Mouse (Mus musculus): ENCODE data around the gene Amh.

The Amh gene

DNA sequence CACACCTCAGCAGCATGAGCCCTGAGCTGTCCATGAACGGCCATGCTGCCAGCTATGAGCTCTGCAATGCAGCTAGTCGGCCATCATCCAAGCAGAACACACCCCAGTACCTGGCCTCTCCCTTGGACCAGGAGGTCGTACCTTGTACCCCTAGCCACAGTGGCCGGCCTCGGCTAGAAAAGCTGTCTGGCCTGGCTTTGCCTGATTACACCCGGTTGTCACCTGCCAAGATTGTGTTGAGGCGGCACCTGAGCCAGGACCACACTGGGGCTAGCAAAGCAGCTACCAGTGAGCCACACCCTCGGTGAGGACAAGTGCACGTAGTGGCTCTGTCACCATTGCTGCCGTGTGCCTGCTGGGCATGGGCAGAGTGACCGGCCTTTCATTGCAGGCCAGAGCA lies 19.1 kb upstream of the Amh start:
- no peak for DNase-seq (ENCODE audit: extremely low read depth, low read depth, low spot score)

DNA sequence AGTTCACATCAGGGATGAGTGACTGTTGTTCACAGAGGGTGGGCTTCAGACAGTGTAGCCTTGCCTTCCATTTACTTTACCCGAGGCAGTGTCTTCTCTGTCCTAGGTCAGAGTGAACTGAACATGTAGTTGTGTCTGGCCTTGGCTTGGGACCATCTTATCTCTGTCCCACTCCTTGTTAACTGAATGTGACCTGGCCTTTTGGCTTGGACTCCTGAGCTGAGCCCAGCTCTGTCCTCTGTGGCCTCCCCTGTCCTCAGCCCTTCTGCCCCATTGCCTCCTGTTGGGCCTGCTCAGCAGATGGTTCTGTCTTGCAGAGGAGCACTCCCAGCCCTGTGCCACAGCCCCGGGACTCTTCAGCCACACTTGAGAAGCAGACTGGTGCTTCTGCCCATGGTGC lies 17.5 kb upstream of the Amh start:
- DNase-seq (ENCODE audit: extremely low read depth, low read depth, low spot score) = no peak

DNA sequence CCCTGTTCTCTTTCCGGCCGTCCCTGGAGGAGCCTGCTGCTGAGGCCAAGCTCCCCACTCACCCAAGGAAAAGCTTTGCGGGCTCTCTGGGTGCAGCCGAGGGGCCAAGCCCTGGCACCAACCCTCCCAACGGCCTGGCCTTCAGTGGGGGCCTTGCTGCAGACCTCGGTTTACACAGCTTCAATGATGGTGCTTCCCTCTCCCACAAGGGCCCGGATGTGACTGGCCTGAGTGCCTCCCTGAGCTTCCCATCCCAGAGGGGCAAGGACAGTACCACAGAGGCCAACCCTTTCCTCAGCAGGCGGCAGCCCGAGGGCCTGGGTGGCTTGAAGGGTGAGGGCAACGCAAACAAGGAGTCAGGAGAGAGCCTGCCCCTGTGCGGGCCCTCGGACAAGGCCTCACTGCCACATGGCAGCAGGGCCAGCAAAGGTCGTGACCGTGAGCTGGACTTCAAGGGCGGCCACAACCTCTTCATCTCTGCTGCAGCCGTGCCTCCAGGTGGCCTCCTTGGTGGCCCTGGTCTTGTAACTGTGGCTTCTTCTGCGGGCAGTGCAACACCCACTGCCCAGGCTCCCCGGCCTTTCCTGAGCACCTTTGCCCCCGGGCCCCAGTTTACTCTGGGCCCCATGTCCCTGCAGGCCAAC lies 14.2 kb upstream of the Amh start:
- no peak for DNase-seq (ENCODE audit: extremely low read depth, low read depth, low spot score)

DNA sequence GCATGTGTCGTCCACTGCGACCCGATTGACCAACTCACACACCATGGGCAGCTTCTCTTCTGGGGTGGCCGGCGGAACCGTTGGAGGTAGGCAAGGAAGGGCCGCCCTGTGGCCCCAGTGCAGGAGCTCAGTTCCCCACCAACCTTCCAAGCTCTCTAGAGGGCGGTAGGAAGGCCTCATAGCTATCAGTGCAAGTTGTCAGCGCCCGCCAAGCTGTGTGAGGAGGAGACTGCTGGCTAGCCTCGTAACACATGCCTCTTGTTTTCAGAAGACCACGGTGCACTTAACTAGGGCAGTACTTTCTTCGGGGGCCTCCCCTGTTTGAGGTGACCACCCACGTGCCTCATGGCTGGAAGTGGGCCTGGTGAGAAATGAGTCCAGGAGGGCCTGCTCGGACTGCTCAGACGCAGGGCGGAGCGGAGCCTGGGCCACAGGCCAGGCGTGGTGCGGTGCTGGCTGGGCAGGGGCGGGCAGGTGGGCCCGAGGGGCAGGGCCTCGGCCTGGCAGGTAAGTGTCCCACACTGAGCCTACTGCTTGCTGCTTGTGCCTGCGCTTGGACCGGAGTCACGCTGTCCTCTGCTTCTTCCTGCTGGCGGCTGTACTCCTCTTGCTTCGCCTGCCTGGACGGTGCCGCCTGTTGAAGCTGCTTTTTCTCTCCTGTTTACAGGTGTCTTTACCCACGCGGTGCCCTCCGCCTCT lies 13.4 kb upstream of the Amh start:
- DNase-seq (ENCODE audit: extremely low read depth, low read depth, low spot score) = no peak

DNA sequence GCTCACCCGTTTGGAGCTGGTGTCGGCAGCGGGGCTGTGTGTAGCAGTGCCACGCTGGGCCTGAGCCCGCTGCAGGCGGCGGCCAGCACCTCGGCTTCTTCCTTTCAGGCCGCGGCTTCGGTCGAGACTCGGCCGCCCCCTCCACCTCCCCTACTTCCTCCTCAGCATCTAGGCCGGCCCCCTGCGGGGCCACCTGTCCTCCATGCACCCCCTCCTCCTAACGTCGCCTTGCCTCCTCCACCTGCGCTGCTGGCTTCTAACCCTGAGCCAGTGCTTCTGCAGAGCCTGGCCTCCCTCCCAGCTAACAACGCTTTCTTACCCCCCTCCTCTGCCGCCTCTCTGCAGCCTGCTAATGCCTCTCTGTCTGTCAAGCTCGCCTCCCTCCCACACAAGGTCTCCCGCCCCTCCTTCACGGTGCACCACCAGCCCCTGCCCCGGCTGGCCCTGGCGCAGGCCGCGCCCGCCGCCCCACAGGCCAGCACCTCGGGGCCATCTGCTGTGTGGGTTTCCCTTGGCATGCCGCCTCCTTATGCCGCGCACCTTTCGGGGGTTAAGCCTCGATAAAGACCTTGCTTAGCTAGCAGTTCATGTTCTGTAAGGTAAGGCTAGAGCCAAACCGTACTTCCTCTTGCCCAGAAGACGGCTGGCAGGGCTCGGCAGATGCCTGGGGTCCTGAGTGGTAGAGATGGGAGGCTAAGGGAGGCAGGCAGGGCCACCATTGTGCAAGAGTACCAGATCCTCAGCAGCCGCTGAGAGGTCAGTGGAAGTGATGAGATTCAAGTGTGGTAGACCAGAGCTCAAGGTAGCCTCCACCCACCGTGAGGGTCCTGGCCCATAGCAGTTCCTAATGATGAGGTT lies 12.6 kb upstream of the Amh start:
- peak; percentile 62 for DNase-seq (ENCODE audit: extremely low read depth, low read depth, low spot score)

DNA sequence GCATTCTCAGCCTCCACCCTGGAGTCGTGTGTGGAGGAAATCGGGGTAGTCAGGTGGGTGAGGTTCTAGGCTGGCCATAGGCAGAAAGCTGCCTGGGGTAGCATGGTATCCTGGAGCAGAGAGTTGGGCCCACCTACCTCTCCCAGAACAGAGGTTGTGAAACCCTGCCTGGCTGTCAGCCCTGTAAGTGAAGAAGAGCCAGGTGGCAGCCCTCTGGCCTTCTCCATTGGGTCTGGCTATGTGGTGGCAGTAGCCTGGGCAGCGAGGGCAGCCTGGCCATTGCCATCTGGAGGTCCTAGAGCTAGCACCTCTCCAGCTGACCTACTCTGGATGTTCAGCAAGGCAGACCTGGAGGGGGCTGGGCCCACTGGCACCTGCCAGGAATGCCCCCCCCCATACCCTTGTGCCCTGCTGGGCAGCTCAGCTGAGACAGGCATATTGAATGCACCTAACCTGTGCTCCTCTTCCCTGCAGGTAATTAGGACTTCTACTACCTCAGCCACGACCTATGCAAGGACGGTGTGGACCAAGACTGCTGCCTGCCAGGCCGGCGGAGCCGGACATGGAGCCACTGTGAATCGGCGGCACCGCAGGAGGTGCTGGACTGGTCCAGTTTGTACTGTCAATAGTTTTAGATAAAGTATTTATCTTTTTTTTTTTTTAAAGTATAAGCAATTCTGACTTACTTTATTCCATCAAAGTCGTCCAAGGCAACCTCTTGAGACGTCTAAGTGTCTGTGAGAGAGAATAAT lies 11.8 kb upstream of the Amh start:
- DNase-seq (ENCODE audit: extremely low read depth, low read depth, low spot score) = no peak

DNA sequence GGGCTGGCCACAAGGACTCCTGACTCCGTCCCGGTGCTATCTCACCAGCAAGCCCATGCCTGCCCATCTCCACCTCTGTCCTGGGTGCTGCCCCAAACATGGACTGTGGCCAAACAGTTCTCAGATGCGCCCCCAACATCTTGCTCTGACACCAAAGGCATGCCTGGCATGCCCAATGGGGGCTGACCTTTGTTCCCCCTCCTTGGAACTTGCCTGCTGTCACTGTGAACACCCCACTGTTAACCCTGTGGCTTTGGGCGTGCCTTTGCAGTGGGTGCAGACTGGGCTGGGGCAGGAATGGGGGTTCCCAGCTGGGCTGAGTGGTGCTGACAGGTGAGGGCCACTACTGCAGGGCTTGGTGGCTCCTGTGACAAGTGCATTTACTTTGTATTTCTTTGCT lies 11.2 kb upstream of the Amh start:
- DNase-seq (ENCODE audit: extremely low read depth, low read depth, low spot score) = no peak

DNA sequence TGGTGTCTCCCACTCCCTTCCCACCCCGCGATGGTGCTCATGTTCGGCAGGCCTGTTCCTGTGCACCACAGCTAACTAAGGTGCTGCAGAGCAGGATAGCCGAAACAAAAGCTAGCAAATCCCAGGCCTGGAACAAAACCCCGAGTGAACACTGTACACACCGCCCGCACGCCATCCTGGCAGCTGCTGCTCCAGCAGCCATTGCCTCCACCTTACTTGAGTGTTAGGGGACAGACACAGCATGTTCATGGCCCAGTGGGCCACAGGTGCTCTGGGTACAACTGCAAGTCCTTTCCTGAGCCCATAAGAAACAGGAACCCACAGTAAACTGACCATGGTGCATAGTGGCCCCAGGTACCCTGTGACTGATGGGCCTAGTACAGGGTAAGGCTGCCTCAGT lies 10.3 kb upstream of the Amh start:
- no peak for DNase-seq (ENCODE audit: extremely low read depth, low read depth, low spot score)

DNA sequence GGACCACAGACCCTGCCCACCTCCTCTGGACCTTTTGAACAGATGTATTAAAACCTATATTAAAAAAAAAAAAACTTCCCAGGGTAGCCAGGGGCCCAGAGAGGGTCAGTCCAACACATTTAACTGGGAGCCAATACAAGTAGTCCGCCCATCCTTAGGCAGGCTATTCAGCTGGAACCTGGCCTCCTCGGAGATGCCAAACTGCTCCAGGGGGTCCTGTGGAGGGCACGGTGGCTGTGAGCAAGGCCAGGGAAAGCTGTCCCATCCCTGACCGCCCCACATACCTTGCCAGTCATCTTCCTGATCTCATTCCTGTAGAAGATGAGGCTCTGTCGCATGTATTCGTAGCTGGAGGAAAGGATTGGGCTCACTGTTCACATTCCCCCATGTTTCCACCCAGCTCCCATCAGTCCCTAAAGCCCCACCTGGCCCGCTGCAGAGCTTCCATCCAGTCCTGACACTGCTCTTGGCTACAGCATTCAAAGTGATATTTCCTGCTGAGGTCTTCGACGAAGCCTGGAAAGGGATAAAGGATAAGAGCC lies 8.7 kb upstream of the Amh start:
- DNase-seq (ENCODE audit: extremely low read depth, low read depth, low spot score) = no peak

DNA sequence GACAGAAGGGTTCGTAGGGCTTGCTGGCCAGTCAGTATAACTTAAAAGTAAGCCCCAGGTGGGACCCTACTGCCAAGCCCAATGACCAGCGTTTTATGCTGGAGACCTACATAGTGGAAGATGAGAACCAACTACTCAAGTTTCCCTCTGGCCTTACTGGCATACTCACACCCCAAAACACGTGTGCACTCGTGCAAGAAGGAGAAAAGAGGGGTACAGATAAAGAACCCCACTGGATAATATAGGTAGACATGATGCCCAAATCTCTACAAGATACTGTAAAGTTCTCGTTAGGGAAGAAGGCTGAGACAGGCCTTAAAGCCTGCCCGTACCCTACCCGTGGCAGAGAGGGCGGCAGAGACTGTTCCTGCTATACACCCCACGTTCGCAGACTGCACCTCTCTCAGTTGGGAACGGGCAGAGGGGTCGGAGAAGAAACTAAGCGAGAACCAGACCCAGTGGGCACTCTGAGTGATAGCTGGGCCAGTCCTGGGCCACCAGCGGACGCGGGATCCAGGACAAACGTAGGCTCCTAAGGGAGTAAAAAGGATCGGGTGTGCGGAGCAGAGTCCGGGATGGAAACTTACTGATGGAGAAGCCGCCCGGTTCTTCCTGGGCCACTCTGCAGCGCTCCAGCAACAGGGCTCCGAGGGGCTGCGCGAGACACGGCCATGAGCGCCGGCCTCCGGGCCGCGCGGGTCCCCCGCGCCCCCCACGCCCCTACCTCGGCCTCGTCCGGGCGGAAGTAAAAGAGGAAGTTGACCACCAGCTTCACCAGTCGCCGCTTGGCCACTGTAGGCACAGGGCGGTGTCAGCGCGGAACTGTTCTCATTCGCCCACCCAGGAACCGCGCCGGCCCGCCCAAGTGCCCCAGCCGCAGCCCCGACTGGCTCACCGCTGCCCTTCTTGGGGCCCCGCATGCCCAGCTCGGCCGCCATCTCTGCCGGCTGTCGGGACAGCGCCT lies 7.6 kb upstream of the Amh start:
- DNase-seq (ENCODE audit: extremely low read depth, low read depth, low spot score) = no peak

DNA sequence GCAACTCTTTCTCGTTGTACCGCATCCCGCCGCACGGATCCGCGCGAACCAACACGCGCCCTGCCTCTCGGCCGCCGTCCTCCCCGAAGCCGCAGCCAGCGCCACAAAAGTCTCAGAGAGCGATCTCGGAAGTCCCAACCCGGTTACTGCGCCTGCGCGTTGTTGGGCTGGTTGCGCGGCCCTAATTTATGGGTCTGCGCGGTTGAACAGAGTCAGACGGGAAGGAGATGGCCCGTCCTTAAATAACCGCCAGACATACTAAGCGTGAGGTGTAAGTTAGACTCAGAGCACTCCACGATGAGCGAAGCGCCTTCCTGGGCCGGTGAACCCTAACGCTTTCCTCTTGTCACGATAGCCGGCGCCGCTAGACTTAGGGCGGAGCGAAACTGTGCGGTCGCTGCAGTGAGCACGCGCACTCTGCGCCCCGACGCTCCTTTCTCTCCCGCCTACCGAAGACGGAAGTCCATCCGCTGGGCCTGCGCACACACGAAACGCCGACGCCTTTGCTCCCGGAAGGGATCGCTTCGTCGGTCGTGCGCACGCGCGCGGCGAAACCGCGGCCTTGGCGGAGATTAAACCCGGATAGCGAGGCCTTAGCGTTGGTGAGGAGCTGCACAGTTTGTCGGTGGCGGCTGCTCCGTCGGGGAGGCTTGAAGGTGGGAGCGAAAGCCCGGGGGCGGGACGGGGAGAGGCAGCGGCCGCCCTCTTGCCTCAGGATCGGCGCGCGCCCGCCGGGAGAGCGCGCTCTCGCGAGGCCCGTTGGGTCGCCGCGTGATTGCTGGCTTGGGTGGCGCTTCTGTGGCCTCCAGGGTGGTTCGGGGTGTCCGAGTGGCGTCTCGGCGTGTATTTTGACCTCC lies 6.7 kb upstream of the Amh start, which contains the start of the genes Sf3a2 and Plekhj1:
Gene Sf3a2 (plus strand): TSS at position 49 of the 857 bp plus-strand sequence.
Gene Plekhj1 (minus strand): TSS at position 477 of the 857 bp plus-strand sequence.
- DNase-seq (ENCODE audit: extremely low read depth, low read depth, low spot score) = peak; percentile 65

DNA sequence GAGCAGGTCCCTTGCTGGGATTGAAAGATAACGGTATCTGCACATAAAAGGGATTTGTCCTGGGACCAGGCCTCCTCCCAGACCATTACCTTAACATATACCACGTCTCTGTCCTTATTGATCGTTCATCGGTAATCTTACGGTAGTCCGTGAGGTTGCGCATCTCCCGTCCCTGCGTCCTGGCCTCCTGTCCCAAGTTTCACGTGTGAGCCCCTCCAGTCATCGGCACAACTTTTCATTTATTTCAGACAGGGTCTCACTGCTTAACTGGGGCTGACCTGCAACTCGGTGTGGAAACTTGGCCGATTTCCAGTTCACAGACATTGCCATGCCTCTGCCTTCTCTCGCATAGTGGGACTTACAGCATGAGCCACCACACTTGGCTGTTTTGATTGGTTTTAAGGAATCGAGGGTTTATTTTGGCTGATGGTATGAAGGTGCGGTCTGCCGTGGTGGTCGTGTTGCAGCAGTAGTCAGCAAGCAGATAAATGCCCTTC lies 5.9 kb upstream of the Amh start:
- DNase-seq (ENCODE audit: extremely low read depth, low read depth, low spot score) = no peak

DNA sequence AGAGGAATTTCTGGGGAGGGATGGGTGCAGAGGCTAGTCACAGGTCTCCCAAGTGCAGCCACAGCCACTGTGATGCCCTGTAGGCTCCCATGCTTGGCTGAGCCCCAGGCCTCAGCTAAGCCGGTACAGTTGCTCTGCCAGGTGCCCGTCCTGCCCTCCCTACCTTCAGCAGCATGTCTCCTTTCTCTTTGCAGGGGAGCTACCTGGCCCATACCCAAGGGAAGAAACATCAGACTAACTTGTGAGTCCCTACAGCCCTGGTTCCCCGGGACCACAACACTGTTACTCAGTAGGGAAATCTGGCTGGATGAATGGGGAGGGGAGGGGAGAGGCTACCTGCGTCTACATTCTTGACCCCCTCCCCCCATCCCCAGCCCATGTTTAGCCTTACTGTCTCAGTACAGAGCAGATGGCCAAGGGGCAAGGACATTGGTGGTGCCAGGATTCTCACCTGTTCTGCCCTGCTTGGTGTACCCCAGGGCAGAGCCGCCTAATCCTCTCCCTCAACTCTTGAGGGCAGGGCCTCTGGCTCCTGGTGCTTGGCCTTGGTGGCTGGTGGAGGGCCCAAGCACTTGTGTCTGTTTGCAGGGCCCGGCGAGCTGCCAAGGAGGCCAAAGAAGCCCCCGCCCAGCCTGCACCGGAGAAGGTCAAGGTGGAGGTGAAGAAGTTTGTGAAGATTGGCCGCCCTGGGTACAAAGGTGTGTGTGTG lies 2.7 kb upstream of the Amh start:
- no peak for DNase-seq (ENCODE audit: extremely low read depth, low read depth, low spot score)

DNA sequence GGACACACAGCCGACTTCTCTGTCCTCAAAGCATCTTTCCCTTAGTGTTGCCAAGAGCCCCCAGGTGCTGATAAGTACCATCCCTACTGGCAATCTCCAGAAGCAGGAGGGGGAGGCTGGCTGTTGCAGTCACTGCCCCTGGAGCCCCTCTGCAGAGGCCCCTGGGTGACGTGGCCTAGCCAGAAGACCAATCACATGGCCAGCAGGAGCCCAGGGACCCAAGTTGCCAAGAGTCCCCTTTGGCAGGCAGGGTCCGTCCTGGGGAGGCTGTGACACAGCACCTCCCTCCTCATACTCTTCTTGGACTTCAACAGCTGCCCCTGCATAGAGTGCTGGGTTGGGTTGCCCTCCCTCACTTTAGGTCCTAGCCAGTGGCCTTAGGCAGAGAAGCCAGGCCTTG lies 2.0 kb upstream of the Amh start:
- DNase-seq (ENCODE audit: extremely low read depth, low read depth, low spot score) = no peak

DNA sequence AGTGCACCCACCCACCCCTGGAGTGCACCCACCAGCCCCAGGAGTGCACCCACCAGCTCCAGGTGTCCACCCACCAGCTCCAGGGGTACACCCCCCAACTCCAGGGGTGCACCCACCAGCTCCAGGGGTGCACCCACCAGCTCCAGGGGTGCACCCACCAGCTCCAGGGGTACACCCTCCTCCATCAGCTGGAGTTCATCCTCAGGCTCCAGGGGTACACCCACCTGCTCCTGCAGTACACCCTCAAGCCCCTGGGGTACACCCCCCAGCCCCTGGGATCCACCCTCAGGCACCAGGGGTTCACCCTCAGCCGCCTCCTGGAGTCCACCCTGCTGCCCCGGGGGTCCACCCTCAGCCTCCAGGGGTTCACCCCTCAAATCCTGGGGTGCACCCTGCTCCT lies 703 bp upstream of the Amh start:
- no peak for DNase-seq (ENCODE audit: extremely low read depth, low read depth, low spot score)

DNA sequence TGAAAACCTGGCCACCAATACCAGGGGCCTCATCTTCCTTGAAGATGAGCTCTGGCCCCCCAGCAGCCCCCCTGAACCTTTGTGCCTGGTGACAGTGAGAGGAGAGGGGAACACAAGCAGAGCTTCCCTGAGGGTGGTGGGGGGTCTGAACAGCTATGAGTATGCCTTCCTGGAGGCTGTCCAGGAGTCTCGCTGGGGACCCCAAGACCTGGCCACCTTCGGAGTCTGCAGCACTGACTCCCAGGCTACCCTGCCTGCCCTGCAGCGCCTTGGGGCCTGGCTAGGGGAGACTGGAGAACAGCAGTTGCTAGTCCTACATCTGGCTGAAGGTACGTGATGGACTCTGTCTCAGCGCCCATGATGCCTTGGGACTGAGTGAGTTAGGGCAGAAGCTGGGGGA lies 279 bp downstream of the Amh start:
- DNase-seq (ENCODE audit: extremely low read depth, low read depth, low spot score) = no peak

DNA sequence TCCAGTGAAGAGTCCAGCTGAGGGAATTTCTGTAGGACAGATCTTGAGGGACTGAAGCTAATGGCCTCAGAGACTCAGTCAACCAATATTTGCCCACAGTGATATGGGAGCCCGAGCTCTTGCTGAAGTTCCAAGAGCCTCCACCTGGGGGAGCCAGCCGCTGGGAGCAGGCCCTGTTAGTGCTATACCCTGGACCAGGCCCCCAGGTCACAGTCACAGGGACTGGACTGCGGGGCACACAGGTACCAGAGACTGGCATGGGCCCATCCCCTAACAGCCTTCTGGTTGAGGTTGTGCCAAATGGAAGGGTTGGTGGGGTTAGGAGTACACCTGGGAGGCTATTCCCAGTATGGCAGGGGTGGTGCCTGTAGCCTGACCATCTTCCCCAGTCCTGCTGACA lies 882 bp downstream of the Amh start:
- DNase-seq (ENCODE audit: extremely low read depth, low read depth, low spot score) = no peak
